8 mouse cellular contexts compared by ENCODE assay signal in genomic region chr14:4110426-4110825, GRCm38 (mm10). TPM values are rescaled to one million over a fixed set of nuclear protein-coding genes. Genes with fewer than 3 reads are reported as not detected.
DNase-seq lines count a peak whose midpoint lies in the region; ATAC-seq lines count a peak whose summit lies in the region.
"Not testable (repeated sequence)": the region's sequence is repeated elsewhere in the genome, so short reads cannot be mapped to it uniquely, and the experiment has no call there.
"Had no signal": no experiment of that assay in that cellular context is flagged by ENCODE, and none has a peak within 500 bp of the region (broad histone marks: within the 10 kb centered on the region; RNA-seq: fewer than 3 reads in every experiment).

Gm8108 (plus strand) TSS chr14:4110526.

- WGBS in forebrain, embryonic 15.5 days, result 6% methylated on average over 37 of the region's 37 CpGs
- whole genome bisulfite sequencing in heart, embryonic 15.5 days, result 2% methylated on average over 30 of the region's 37 CpGs
- WGBS in intestine, embryonic 15.5 days, result 1% methylated on average over 35 of the region's 37 CpGs
- 7% methylated on average over 26 of the region's 37 CpGs for WGBS in limb, embryonic 10.5 days

- H3K27ac ChIP-seq in forebrain, embryonic 15.5 days (replicated peaks); heart, embryonic 15.5 days; intestine, embryonic 15.5 days; limb, embryonic 10.5 days: not testable (repeated sequence)

- peak within 1 kb of the TSS; percentile 54 for H3K4me2 ChIP-seq in forebrain, embryonic 15.5 days (replicated peaks)
- H3K4me2 ChIP-seq in heart, embryonic 15.5 days, result peak within 1 kb of the TSS; percentile 70
- peak within 1 kb of the TSS; percentile 71 for H3K4me2 ChIP-seq in intestine, embryonic 15.5 days (replicated peaks)

- ATAC-seq in forebrain, embryonic 15.5 days (replicated peaks); heart, embryonic 15.5 days (replicated peaks; ENCODE audit: insufficient number of reproducible peaks, insufficient read depth, low FRiP score, low read depth); intestine, embryonic 15.5 days: not testable (repeated sequence)

- DNase-seq in cerebellum, postnatal 14 days, result peak; percentile 2 to 3
- peak; percentile 29 for DNase-seq in limb, embryonic 10.5 days (ENCODE audit: low spot score)
- peak; percentile 14 for DNase-seq in mesoderm, embryonic 11.5 days (ENCODE audit: low read depth, low spot score)
- peak; percentile 18 to 20 for DNase-seq in right cerebral cortex, postnatal 10 days (ENCODE audit: low spot score in 2 of 2)

- not testable (repeated sequence) for H3K27me3 ChIP-seq in forebrain, embryonic 15.5 days; heart, embryonic 15.5 days; intestine, embryonic 15.5 days (replicated peaks); limb, embryonic 10.5 days (ENCODE audit: low read depth, poor library complexity, severe bottlenecking)

- H3K9ac ChIP-seq in forebrain, embryonic 15.5 days (replicated peaks), result peak within 1 kb of the TSS; percentile 55
- H3K9ac ChIP-seq in heart, embryonic 15.5 days, result 0 out of 2 replicates have a peak within 1 kb of the TSS, but pooled peaks have one; percentile 38
- H3K9ac ChIP-seq in intestine, embryonic 15.5 days, result not testable (repeated sequence)

- not testable (repeated sequence) for H3K9me3 ChIP-seq in forebrain, embryonic 15.5 days; heart, embryonic 15.5 days (replicated peaks); intestine, embryonic 15.5 days; limb, embryonic 10.5 days (replicated peaks)

- not testable (repeated sequence) for H3K4me1 ChIP-seq in forebrain, embryonic 15.5 days; heart, embryonic 15.5 days (replicated peaks); intestine, embryonic 15.5 days (replicated peaks); limb, embryonic 10.5 days

- H3K36me3 ChIP-seq in forebrain, embryonic 15.5 days; heart, embryonic 15.5 days; intestine, embryonic 15.5 days; limb, embryonic 10.5 days: not testable (repeated sequence)

- H3K4me3 ChIP-seq in forebrain, embryonic 15.5 days, result peak within 1 kb of the TSS; percentile 52
- peak within 1 kb of the TSS; percentile 50 for H3K4me3 ChIP-seq in heart, embryonic 15.5 days
- peak within 1 kb of the TSS; percentile 40 for H3K4me3 ChIP-seq in intestine, embryonic 15.5 days (replicated peaks)
- peak within 1 kb of the TSS; percentile 45 for H3K4me3 ChIP-seq in limb, embryonic 10.5 days

RNA-seq across cellular contexts. Expression of gene Gm8108, which starts in this region (rescaled TPM):
- polyA plus RNA-seq in forebrain, embryonic 15.5 days (2015; fragmentation: Nextera tagmentation; extraction: Ambion mirVana), result 2.4 and 4.4 TPM in 2 replicates
- 2.0 TPM in 1 of 2 replicates, not detected in the other for polyA plus RNA-seq in heart, embryonic 15.5 days (2015; fragmentation: Nextera tagmentation; extraction: Ambion mirVana)
- polyA plus RNA-seq in intestine, embryonic 15.5 days (2015; fragmentation: Nextera tagmentation; extraction: Ambion mirVana), result 0.21 and 0.62 TPM in 2 replicates
- 0.54 TPM in 1 of 2 replicates, not detected in the other for polyA plus RNA-seq in limb, embryonic 10.5 days (2016; fragmentation: Nextera tagmentation; extraction: Ambion mirVana)
- polyA plus RNA-seq: erythroblast, embryonic 14.5 days had no signal

Comparison
In these comparisons a context has a peak if more than half of its experiments do, and no peak if none do; other contexts are left out.
1. Peak in DNase-seq and H3K4me3 ChIP-seq in limb, embryonic 10.5 days; RNA of the gene not detected or under 1 TPM.